Mouse (Mus musculus): Measurements from ENCODE around the gene Sp100. TPM values are rescaled to one million over a fixed set of nuclear protein-coding genes. Genes with fewer than 3 reads are reported as not detected.
"Not testable (repeated sequence)": the region's sequence is repeated elsewhere in the genome, so short reads cannot be mapped to it uniquely, and the experiment has no call there.

The Sp100 gene
- 2.6 and 3.4 TPM in 2 replicates for polyA plus RNA-seq (2015; fragmentation: Nextera tagmentation; extraction: Ambion mirVana)

- 56% methylated on average over 6 of the region's 6 CpGs for WGBS
- H3K9me3 ChIP-seq; H3K4me3 ChIP-seq (replicated peaks); H3K4me1 ChIP-seq (replicated peaks); ATAC-seq; H3K27me3 ChIP-seq (replicated peaks); H3K4me2 ChIP-seq (replicated peaks); H3K9ac ChIP-seq; H3K27ac ChIP-seq; H3K36me3 ChIP-seq: not testable (repeated sequence)
These were observed at the start of gene Sp100 for GRCm38 (mm10) chr1:85649881-85650280. Sp100 (plus strand) TSS chr1:85649988.

GRCm38 (mm10) chr1:85600078-85600477, 49.7 kb upstream of the Sp100 start, which contains the start of gene Sp140:
Sp140 (plus strand) TSS chr1:85600378.
- H3K36me3 ChIP-seq; H3K4me3 ChIP-seq (replicated peaks); ATAC-seq; H3K4me1 ChIP-seq (replicated peaks); H3K9ac ChIP-seq; H3K27me3 ChIP-seq (replicated peaks); H3K27ac ChIP-seq; H3K9me3 ChIP-seq: not testable (repeated sequence)
- peak within 1 kb of the TSS; percentile 6; the same call in 1 of the 2 replicates for H3K4me2 ChIP-seq (replicated peaks)
- WGBS: 60% methylated on average over 1 of the region's 5 CpGs

DNA sequence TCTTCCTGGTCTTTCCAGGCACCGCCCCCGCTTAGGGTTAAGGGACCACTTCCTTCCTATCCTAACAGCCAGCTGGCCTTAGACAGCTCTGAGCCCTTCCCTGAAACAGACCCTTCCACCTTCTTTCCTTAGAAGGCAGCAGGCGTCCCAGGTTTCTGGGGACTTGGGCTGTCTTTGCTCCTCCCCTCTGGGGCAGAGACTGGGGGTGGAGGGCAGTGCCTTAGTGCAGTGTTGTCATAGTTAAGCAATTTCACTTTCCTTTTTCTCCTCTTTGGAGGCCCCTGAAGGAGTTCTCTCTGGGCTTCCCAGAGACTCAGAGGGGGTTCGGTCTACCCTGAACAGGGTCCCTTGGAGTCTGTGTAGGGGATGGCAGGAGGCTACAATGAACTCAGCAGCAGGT, 49.0 kb upstream of the Sp100 start:
- not testable (repeated sequence) for H3K36me3 ChIP-seq; H3K9ac ChIP-seq; H3K27me3 ChIP-seq (replicated peaks); H3K27ac ChIP-seq; H3K9me3 ChIP-seq; H3K4me1 ChIP-seq (replicated peaks); ATAC-seq; H3K4me3 ChIP-seq (replicated peaks)
- 63% methylated on average over 4 of the region's 4 CpGs for WGBS
- peak overlapping the region; percentile 6; the same call in 1 of the 2 replicates for H3K4me2 ChIP-seq (replicated peaks)

- H3K36me3 ChIP-seq; H3K4me2 ChIP-seq (replicated peaks); H3K27me3 ChIP-seq (replicated peaks); H3K4me3 ChIP-seq (replicated peaks); H3K9ac ChIP-seq; H3K27ac ChIP-seq; H3K9me3 ChIP-seq; H3K4me1 ChIP-seq (replicated peaks); ATAC-seq: not testable (repeated sequence)
- WGBS: no CpG with 5 or more reads among the region's 1 CpGs
These were observed 45.4 kb upstream of the Sp100 start for GRCm38 (mm10) chr1:85604341-85604740.

DNA sequence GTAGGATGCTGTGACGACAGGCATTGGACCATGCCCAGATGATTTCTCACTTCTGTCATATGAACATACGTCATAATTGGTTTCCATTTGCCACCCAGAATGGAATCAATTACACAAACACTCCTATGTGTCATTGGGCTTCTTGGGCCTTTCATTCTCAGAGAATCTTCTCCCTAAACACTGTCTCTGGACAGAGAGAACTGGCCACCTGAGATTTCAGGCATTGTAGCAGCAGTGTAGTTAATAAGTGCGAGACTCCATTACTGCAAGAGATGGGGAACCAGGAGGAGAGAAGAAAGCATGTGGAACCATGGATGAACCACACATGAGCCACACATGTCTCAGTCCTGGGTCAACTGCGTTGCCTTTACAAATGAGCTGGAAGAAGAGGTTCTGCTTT, 41.4 kb upstream of the Sp100 start:
- not testable (repeated sequence) for H3K4me2 ChIP-seq (replicated peaks); H3K9ac ChIP-seq; H3K36me3 ChIP-seq; H3K27me3 ChIP-seq (replicated peaks); H3K4me1 ChIP-seq (replicated peaks); H3K27ac ChIP-seq; H3K9me3 ChIP-seq; ATAC-seq; H3K4me3 ChIP-seq (replicated peaks)
- WGBS: 78% methylated on average over 4 of the region's 4 CpGs

DNA sequence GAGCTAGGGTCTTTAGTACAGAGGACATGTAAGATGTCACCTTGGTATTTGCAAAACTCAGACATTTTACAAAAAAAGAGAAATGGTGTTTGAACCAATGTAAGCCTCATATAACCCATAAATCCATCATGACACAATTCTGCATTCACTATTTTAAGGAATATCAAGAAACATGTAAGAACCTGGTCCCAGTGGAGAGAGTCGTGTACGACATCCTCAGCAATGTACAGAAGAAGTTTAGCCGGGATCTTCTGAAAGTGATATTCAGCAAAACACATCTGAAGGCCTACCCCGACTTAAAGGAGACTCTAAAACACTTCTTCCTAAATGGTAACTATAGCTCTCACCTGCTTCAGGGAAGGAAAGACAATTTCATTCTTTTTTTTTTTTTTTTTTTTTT, 39.2 kb upstream of the Sp100 start:
- not testable (repeated sequence) for H3K36me3 ChIP-seq; H3K4me2 ChIP-seq (replicated peaks); H3K9ac ChIP-seq; H3K4me1 ChIP-seq (replicated peaks); ATAC-seq; H3K27ac ChIP-seq; H3K27me3 ChIP-seq (replicated peaks); H3K9me3 ChIP-seq; H3K4me3 ChIP-seq (replicated peaks)
- WGBS: no CpG with 5 or more reads among the region's 4 CpGs

- not testable (repeated sequence) for H3K4me2 ChIP-seq (replicated peaks); H3K9me3 ChIP-seq; H3K27ac ChIP-seq; H3K4me3 ChIP-seq (replicated peaks); ATAC-seq; H3K4me1 ChIP-seq (replicated peaks); H3K27me3 ChIP-seq (replicated peaks); H3K36me3 ChIP-seq; H3K9ac ChIP-seq
- WGBS: 87% methylated on average over 3 of the region's 3 CpGs
These were observed 34.7 kb upstream of the Sp100 start for GRCm38 (mm10) chr1:85615096-85615495.

GRCm38 (mm10) chr1:85615819-85616218, 34.0 kb upstream of the Sp100 start:
- H3K27me3 ChIP-seq (replicated peaks); H3K9ac ChIP-seq; H3K36me3 ChIP-seq; H3K27ac ChIP-seq; H3K4me1 ChIP-seq (replicated peaks); H3K4me2 ChIP-seq (replicated peaks); H3K4me3 ChIP-seq (replicated peaks); ATAC-seq; H3K9me3 ChIP-seq: not testable (repeated sequence)
- WGBS: 68% methylated on average over 3 of the region's 3 CpGs

- H3K36me3 ChIP-seq; H3K27me3 ChIP-seq (replicated peaks); ATAC-seq; H3K9me3 ChIP-seq; H3K4me3 ChIP-seq (replicated peaks); H3K9ac ChIP-seq; H3K27ac ChIP-seq; H3K4me2 ChIP-seq (replicated peaks); H3K4me1 ChIP-seq (replicated peaks): not testable (repeated sequence)
- WGBS: 65% methylated on average over 4 of the region's 5 CpGs
These were observed 32.6 kb upstream of the Sp100 start for GRCm38 (mm10) chr1:85617161-85617560.

DNA sequence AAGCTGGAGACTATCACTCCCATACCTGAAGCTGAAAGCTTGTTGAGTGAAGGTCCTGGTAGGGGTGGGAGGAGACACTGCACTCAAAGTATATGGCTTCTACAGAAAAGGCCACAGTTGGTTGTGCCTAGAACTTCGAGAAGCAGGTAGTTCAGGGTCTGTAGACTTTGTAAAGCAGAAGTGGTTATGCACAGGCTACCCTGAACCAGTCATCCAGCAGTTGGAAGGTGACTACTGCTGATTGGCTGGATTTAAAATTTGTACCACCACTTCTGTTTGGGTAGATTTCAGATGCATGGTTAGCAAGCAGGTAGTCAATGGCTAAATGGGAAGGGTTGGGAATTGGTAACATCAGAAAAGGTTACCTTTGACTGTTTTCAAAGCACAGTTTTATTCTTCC, 31.1 kb upstream of the Sp100 start:
- H3K4me3 ChIP-seq (replicated peaks); ATAC-seq; H3K27ac ChIP-seq; H3K4me2 ChIP-seq (replicated peaks); H3K9me3 ChIP-seq; H3K36me3 ChIP-seq; H3K4me1 ChIP-seq (replicated peaks); H3K27me3 ChIP-seq (replicated peaks); H3K9ac ChIP-seq: not testable (repeated sequence)
- 68% methylated on average over 1 of the region's 1 CpGs for WGBS

- not testable (repeated sequence) for H3K36me3 ChIP-seq; H3K27ac ChIP-seq; H3K9me3 ChIP-seq; H3K4me3 ChIP-seq (replicated peaks); H3K4me2 ChIP-seq (replicated peaks); ATAC-seq; H3K27me3 ChIP-seq (replicated peaks); H3K9ac ChIP-seq; H3K4me1 ChIP-seq (replicated peaks)
- WGBS: 58% methylated on average over 3 of the region's 3 CpGs
These were observed 12.9 kb upstream of the Sp100 start for GRCm38 (mm10) chr1:85636936-85637335.

DNA sequence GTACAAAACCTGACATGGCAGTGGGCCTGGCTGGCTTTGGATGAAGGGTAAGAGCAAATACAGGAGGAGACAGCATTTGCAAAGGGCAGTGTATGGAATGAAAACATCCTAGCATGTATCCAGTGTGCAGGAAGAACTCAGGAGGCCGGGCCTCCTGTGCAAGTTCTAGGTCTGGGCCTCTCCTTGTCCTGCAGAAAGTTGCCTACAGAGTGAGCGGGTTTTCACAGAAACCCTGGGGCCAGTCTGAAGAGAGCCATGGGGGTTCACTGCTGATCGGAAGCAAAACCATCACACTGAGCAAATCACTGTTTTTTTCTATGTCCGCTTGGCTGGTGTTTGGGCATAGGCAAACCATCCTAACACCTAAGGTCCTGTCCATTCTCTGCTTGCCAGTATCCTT, 11.6 kb upstream of the Sp100 start:
- not testable (repeated sequence) for H3K4me2 ChIP-seq (replicated peaks); H3K4me3 ChIP-seq (replicated peaks); ATAC-seq; H3K27me3 ChIP-seq (replicated peaks); H3K9ac ChIP-seq; H3K4me1 ChIP-seq (replicated peaks); H3K9me3 ChIP-seq; H3K27ac ChIP-seq; H3K36me3 ChIP-seq
- 81% methylated on average over 4 of the region's 4 CpGs for WGBS

- not testable (repeated sequence) for H3K9ac ChIP-seq; H3K27me3 ChIP-seq (replicated peaks); H3K4me3 ChIP-seq (replicated peaks); H3K9me3 ChIP-seq; ATAC-seq; H3K36me3 ChIP-seq; H3K27ac ChIP-seq; H3K4me1 ChIP-seq (replicated peaks); H3K4me2 ChIP-seq (replicated peaks)
- 75% methylated on average over 4 of the region's 5 CpGs for WGBS
These were observed 736 bp downstream of the Sp100 start for GRCm38 (mm10) chr1:85650524-85650923.

Data from intestine, embryonic 15.5 days (tissue).